9 mouse cellular contexts compared by ENCODE assay signal in the genomic region with DNA sequence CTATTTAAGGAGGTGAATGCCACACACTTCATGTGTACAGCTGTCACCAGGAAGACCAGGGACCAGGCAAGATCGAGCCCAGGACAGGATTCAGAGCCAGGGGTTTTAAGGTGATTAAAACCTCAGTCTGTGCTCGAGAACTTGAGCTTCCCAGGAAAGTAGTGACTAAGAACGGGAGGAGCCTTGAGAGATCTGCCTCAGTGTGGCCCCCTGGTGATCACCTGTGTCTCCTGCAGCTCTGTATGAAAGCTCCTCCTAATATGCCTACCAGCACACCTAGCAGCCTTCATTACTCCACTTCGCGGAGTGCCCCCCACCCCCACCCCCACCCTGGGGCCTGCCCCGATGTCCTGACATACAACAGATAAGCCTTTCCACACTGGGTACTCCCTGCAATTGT. TPM values are rescaled to one million over a fixed set of nuclear protein-coding genes. Genes with fewer than 3 reads are reported as not detected.
DNase-seq lines count a peak whose midpoint lies in the region; ATAC-seq and TF ChIP-seq lines count a peak whose summit lies in the region.
"Had no signal": no experiment of that assay in that cellular context is flagged by ENCODE, and none has a peak within 500 bp of the region (broad histone marks: within the 10 kb centered on the region; RNA-seq: fewer than 3 reads in every experiment).

No protein-coding gene starts in this region.

- TF ChIP-seq CTCF in liver, adult 2 months (IDR thresholded peaks at IDR 0.05; ENCODE audit: low read depth, low read length): peak; percentile 55

- WGBS in liver, adult 2 months: 23% methylated on average over 6 of the region's 6 CpGs
- 15% methylated on average over 6 of the region's 6 CpGs for WGBS in liver, embryonic 11.5 days
- 27% methylated on average over 6 of the region's 6 CpGs for WGBS in embryonic facial prominence, embryonic 11.5 days

- no peaks in the 10 kb centered on the region for H3K36me3 ChIP-seq in liver, adult 2 months (ENCODE audit: control insufficient read depth, insufficient read depth, low read length)
- no peaks in the 10 kb centered on the region for H3K36me3 ChIP-seq in liver, embryonic 11.5 days (ENCODE audit: control insufficient read depth, insufficient read depth, low read length)
- no peaks in the 10 kb centered on the region for H3K36me3 ChIP-seq in embryonic facial prominence, embryonic 11.5 days (replicated peaks; ENCODE audit: control insufficient read depth, insufficient read depth, low read depth, low read length)

- H3K9ac ChIP-seq in liver, adult 2 months (ENCODE audit: low read depth, low read length): no peak overlapping the region
- no peak overlapping the region for H3K9ac ChIP-seq in liver, embryonic 11.5 days (ENCODE audit: low read depth, low read length)
- no peak overlapping the region for H3K9ac ChIP-seq in embryonic facial prominence, embryonic 11.5 days (replicated peaks; ENCODE audit: low read length)

- no peak overlapping the region for H3K27ac ChIP-seq in liver, adult 2 months (replicated peaks; ENCODE audit: insufficient read depth, low read depth, low read length)
- H3K27ac ChIP-seq in liver, embryonic 11.5 days (ENCODE audit: low read depth, low read length): no peak overlapping the region
- H3K27ac ChIP-seq in embryonic facial prominence, embryonic 11.5 days (replicated peaks; ENCODE audit: low read depth, low read length): no peak overlapping the region

- TF ChIP-seq POLR2A in liver, adult 2 months (IDR thresholded peaks at IDR 0.05; ENCODE audit: extremely low read depth, insufficient read depth, low read length): no peak

- H3K9me3 ChIP-seq in liver, embryonic 11.5 days (ENCODE audit: control insufficient read depth, low read length): no peaks in the 10 kb centered on the region
- H3K9me3 ChIP-seq in embryonic facial prominence, embryonic 11.5 days (replicated peaks; ENCODE audit: control insufficient read depth, low read length): no peaks in the 10 kb centered on the region

- no peaks in the 10 kb centered on the region for H3K79me2 ChIP-seq in liver, adult 2 months (ENCODE audit: control insufficient read depth, insufficient read depth, low read length)

- no peak overlapping the region for H3K4me2 ChIP-seq in liver, embryonic 11.5 days
- no peak overlapping the region for H3K4me2 ChIP-seq in embryonic facial prominence, embryonic 11.5 days (ENCODE audit: low read depth, low read length)

- no peaks in the 10 kb centered on the region; the same call in 1 of the 2 replicates for H3K27me3 ChIP-seq in liver, adult 2 months (ENCODE audit: control insufficient read depth, insufficient read depth, low read length)
- H3K27me3 ChIP-seq in liver, embryonic 11.5 days (replicated peaks; ENCODE audit: control insufficient read depth, insufficient read depth, low read length): peaks cover 2% of the 10 kb centered on the region; the same call in 1 of the 2 replicates
- no peaks in the 10 kb centered on the region for H3K27me3 ChIP-seq in embryonic facial prominence, embryonic 11.5 days (ENCODE audit: control insufficient read depth, insufficient read depth, low read length)

- no peak overlapping the region for H3K4me3 ChIP-seq in liver, adult 2 months (ENCODE audit: insufficient read depth, low read depth, low read length)
- H3K4me3 ChIP-seq in liver, embryonic 11.5 days (ENCODE audit: low read depth, low read length): no peak overlapping the region
- no peak overlapping the region for H3K4me3 ChIP-seq in embryonic facial prominence, embryonic 11.5 days (ENCODE audit: low read depth, low read length)

- intact Hi-C loops in gastrocnemius, postnatal 36 days (cut with DNase I): no loop called here

- DNase-seq in adrenal gland, adult (ENCODE audit: inconsistent age in 2 of 2, low spot score in 1 of 2): peak; percentile 19 to 75
- no peak for DNase-seq in adrenal gland, adult 18-20 months (ENCODE audit: low spot score in 2 of 2)
- no peak for DNase-seq in liver, adult 2 months (ENCODE audit: extremely low read depth, low read depth, low spot score)
- no peak for DNase-seq in liver, embryonic 11.5 days (ENCODE audit: low spot score)
- DNase-seq in embryonic facial prominence, embryonic 11.5 days (ENCODE audit: low spot score): peak; percentile 71
- DNase-seq in gastrocnemius, postnatal 36 days: no peak
- no peak for DNase-seq in cerebellum, adult 18-20 months

- ATAC-seq in liver, embryonic 11.5 days (replicated peaks; ENCODE audit: low FRiP score): no peak
- ATAC-seq in embryonic facial prominence, embryonic 11.5 days (replicated peaks; ENCODE audit: insufficient number of reproducible peaks, low FRiP score, low TSS enrichment, low read depth): no peak
- ATAC-seq in megakaryocyte-erythroid progenitor cell, adult 5-6 weeks (replicated peaks; ENCODE audit: low FRiP score, low TSS enrichment, poor library complexity, severe bottlenecking): peak; percentile 57; the same call in 1 of the 2 replicates

- no peaks in the 10 kb centered on the region for H3K4me1 ChIP-seq in liver, adult 2 months (ENCODE audit: control insufficient read depth, insufficient read depth, low read length)
- no peaks in the 10 kb centered on the region for H3K4me1 ChIP-seq in liver, embryonic 11.5 days (replicated peaks; ENCODE audit: control insufficient read depth, insufficient read depth, low read length)
- H3K4me1 ChIP-seq in embryonic facial prominence, embryonic 11.5 days (ENCODE audit: control insufficient read depth, insufficient read depth, low read length): no peaks in the 10 kb centered on the region

RNA-seq across cellular contexts. Expression of gene Msx2, which starts 25.3 kb away (rescaled TPM):
- total RNA-seq in adrenal gland, adult 18-20 months (2021): under 1 TPM; 0.27 to 0.58 TPM
- total RNA-seq in liver, adult 2 months (2014; rRNA removed): 0.07 TPM in 1 of 2 replicates, not detected in the other
- not detected in 2 replicates for polyA plus RNA-seq in liver, adult 2 months (2012; rRNA removed)
- 2.4 and 3.1 TPM in 2 replicates for polyA plus RNA-seq in liver, embryonic 11.5 days (2014; fragmentation: Nextera tagmentation; extraction: Ambion mirVana)
- polyA plus RNA-seq in embryonic facial prominence, embryonic 11.5 days (2014; fragmentation: Nextera tagmentation; extraction: Ambion mirVana): 31.2 and 41.2 TPM in 2 replicates
- not detected in 2 replicates for total RNA-seq in megakaryocyte-erythroid progenitor cell, adult 5-6 weeks (2014; fragmentation: Nextera tagmentation)
- total RNA-seq in megakaryocyte-erythroid progenitor cell, adult 5-6 weeks (2017): not detected in 2 replicates
- not detected for total RNA-seq in gastrocnemius, postnatal 36 days (2021)
- polyA plus RNA-seq: large intestine, adult 2 months had no signal

Comparison
In these comparisons a context has a peak if more than half of its experiments do, and no peak if none do; other contexts are left out.
1. DNase-seq: peak in adrenal gland, adult (2 of 2) and embryonic facial prominence, embryonic 11.5 days (single experiment); none in adrenal gland, adult 18-20 months (0 of 2), liver, adult 2 months (single experiment), liver, embryonic 11.5 days (single experiment), gastrocnemius, postnatal 36 days (0 of 2) and cerebellum, adult 18-20 months (0 of 2).